Mouse (Mus musculus): ENCODE results near the gene Mgat1. TPM values are rescaled to one million over a fixed set of nuclear protein-coding genes. Genes with fewer than 3 reads are reported as not detected.

Mgat1 gene
- polyA plus RNA-seq, 1 experiment: 126 TPM

DNA sequence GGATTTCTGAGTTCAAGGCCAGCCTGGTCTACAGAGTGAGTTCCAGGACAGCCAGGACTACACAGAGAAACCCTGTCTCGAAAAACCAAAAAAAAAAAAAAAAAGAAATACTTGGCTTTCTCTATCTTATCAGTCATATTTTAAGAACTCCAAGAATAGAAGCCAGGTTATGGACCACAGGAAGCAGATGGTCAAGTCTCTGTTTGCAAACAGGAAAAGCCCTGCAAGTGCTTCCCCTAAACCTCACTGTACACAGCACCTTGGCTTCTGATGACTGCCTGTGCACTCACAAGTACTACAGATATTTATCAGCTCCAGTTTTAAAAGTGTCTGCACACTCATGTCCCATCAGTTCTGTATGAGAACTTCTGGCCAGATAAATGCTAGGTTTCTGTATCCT is 2.5 kb upstream of the Mgat1 start:
- DNase-seq (ENCODE audit: low read depth): no peak

DNA sequence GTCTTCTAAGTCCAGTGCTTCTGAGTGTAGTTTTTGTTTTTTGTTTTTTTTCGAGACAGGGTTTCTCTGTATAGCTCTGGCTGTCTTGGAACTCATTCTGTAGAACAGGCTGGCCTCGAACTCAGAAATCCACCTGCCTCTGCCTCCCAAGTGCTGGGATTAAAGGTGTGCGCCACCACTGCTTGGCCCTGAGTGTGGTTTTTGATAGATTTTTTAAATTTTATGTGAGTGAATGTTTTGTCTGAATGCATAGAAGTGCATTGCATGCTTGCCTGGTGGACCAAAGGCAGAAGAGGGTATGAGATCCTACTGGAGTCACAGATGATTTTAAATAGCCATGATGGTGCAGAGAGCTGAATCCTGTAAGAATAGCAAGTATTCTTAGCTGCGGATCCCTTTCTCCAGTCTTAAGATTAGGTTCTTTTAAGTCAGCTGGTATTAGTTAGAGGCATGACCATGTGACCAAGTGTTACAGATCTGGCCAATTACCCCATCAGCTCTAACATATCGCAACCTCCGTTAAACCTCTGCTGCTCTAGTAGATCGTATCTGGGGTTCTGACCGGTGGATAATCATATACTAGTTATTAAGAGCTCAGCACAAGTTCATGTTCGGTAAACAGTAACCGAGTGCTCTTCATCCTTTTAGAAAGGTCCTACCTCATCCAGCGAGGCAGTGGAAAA is 906 bp upstream of the Mgat1 start:
- no peak for DNase-seq (ENCODE audit: low read depth)

DNA sequence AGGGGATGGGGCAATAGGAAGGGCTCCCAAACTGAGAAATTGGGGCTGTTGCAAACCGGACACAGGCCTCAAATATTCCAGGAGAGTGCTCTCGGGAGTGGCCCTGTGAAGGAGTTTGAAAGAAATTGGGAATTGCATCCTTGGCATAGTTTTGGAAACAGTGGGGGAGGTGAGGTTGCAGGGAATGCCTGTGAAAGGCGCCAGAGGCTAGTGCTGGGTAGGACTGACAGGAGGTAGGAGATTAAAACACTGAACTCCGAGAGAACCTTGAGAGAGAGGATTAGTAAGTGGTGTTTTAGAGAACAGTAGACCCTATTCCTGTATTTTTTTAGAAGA is 572 bp downstream of the Mgat1 start:
- no peak for DNase-seq (ENCODE audit: low read depth)

DNA sequence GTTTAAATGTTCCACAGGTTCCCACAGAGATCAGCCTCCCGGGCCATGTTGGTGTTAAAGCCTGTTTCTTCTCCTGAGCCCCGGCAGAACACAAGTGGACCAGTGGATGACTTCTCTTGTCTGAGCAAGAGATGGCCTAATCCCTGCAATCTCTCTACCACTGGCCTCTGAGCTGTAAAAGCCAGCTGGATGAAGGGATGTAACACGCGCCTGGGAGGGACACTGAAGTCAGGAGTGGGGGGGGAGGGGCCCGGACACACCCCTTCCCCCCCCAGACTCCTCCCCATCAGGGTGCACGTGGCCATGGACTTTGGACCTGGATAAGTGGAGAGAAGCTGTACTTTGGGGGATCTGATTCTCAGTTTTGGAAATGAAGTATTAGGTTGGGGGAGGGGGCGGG is 1.2 kb downstream of the Mgat1 start:
- no peak for DNase-seq (ENCODE audit: low read depth)

DNA sequence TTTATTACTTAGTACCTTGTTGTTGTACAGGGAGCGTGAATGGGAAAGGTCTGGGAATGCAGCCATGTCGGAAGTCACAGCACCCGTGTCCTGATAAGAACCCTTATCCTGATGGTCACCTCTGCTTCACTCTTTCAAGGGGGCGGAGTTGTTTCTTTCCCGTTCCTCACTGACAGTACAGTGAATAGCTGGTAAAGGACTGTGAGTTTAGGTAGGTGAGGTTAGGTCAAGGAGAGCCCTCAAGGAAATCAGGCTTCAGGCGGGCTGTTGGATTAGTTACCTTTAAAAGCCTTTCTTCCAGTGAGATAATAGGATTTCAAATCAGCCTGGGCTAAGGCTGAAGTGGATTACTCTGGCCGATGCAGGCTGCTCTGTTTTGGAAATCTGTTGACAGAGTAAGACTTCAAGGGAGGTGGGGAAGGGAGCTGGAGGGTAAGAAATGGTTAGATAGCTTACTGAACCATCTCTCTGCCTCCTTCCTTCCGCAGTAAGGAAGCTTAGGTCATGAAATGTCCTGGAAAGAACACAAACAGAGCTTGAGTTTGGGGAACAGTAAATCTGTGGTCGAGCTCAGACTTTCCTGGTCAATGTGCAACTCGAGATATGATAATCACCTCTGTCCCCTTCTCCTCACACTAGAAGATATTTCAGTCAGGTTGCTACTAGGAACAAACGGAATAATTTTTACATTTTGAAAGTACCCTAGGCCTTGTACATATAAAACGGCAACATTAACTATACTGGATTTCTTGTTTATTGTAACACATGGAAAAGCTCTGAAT is 1.8 kb downstream of the Mgat1 start:
- DNase-seq (ENCODE audit: low read depth): no peak

DNA sequence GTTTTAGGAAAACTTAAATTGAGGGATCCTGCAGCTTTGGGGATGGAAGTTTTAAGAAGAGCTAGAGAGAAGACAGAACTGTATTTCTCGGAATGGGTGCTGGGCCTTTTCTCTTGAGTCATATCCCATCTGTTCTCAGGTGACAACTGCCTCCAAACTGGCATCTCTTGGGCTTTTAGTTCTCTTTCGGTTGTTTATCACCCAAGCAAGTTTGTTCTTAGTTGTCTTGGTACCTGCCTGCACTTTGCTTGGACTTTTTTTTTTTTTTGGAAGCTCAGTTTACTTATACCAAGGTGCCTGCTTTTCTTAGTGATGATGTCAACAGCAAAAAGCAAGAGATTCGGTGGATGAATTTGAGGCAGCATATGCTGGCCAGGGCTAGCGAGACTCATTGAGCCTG is 2.5 kb downstream of the Mgat1 start:
- DNase-seq (ENCODE audit: low read depth): no peak

DNA sequence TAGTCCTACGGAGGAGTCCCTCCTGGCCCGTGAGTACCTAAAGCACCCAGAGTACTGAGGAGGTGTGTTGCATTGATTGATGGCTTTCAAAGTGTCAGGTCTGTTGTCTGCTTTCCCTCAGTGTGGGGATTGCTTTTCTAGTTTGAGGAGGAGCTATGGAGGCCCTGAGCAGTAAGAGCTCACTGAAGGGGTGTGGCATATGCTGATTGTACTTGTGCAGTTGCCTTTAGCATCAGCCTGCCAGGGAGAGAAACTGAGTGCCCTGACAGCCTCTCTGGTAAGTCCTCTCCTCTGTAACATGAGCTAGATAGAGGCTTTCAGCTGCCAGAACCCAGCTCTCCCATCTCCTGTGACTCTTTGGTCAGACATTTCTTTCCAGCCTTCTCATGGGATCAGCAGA is 3.3 kb downstream of the Mgat1 start:
- DNase-seq (ENCODE audit: low read depth): no peak

DNA sequence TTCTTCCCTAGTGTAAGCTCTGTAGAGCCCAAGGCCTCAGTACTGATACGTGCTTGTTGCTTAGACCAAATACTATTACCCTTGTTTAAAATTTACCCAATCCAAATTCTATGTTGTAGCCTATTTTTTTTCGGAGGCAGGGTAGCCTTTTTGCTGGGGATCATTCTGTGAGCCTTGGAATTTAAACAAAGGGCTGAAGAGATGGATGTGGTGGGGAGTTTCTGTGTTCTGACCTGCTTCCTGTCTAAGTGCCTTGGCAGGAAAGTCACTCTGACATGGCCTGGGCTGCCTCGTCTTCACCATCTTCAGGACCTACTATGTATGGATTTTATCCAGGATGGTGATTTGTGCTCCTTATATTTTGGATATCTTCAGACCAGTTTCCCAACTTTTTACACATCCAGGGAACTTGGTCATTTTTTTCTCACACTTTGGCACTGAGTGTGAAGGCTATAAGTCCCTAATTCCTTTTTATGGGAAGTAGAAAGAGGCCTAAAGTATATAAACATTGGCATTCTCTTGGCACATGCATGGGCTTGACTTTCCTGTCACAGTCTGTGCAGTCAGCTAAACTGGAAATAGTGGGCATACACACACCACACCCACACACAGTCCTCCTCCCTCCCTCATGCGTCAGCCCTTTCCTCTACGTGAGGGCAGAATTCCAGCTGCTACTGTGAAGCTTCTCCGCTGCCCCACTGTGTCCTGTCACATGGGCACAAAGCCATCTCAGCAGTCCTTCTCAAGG is 4.4 kb downstream of the Mgat1 start:
- no peak for DNase-seq (ENCODE audit: low read depth)

DNA sequence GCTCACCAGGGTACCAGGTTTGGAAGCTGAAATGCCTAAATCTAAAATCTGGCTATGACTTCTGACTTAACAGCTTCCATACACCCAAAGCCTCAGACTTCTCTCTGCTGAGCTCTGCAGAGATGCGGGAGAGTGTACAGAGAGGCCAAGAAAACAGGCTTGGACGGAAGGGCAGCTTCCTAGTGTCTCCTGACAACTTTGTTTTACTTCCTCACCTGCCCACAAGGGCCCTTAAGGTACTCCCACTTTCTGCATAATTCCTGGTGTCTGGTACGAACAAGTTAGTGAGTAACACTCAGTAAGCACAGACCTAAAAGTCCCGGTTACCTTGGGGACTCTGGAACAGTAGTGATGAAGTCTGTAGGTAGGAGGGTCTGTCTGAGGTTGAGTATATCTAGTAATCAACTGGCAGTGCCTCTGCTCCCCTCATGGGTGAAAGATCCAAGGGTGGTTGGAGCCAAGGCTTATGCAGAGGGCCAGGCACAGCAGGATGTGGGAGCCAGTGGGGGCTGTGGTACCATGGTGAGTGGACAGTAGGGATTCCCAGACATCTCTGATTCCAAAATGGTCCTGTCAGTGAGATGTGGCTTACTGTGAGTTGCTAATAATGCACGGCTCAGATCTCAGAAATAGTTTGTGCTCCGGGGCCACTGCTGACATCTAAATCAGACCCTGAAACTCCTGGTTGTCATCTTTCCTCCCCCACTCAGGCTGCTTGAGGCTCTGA is 5.1 kb downstream of the Mgat1 start:
- DNase-seq (ENCODE audit: low read depth): no peak

DNA sequence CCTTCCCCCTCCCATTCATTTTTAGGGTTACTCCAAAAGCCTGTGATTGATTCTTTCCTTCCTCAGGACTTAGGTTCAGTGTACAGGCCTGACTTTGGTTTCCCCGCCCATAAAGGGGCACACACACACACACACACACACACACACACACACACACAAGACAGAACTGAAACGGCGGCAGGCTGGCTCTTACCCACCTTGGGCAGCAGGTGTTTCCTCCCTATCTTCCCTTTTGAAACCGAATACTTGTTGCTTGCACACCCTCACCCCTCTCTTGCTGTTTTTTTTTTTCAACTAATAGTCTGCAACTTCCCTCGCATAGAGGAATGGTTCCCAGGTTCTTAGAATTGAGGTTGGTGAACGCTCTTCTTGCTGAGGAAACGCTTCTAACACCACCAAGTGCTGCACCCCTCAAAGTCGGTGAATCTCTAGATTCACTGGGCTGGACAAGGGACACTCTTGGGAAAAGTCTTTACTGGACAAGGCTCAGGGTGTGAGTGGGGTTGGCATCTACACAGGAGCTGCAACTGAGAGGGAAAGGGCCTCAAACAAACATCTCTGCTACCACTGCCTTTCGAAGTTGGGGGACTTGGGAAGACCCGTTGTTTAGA is 5.9 kb downstream of the Mgat1 start:
- no peak for DNase-seq (ENCODE audit: low read depth)

DNA sequence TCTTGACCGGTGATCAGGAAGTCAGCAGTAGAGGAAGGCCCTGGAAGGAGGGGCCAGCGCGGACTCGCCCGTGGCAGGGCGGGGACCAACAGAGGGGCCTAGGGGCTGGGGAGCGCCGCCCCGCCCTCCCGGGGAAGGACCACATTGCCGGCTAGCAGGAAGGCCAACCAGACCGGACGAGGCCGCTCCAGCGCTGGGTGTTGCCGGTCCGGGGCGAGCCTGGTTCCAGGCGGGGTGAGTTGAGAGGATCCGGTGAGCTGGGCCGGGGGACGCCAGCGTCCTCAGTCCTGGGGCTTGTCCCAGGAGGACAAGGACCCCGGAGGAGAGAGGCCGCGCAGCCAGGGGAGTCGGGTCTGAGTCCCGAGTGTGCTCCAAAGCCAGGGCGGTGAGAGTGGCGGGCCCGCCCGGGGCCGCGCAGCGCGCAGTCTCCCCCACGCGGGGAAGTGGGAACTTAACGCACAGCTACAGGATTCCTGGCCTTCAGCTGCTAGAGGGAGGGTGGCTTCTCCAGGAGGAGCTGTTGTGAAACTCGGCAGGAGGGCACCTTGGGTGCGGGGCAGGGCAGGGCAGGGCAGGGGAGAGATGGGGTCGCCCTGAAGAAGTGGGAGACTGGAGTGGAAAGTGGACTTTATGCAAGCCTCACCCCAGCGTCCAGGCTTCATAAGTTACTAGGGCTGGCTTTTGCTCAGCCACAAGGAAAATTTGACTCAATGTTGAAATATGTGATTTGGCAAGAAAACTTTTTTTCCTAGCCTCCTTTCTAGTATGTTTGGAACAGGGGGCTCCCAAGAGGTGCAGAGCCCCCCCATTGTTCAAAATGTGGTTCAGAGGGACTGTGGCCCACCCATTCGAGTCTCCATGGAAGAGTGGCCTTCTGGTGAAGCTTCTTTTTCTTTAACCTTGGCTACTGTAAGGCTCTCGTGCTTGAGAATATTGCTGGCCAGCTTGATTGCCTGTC is 6.7 kb downstream of the Mgat1 start:
- DNase-seq (ENCODE audit: low read depth): no peak

DNA sequence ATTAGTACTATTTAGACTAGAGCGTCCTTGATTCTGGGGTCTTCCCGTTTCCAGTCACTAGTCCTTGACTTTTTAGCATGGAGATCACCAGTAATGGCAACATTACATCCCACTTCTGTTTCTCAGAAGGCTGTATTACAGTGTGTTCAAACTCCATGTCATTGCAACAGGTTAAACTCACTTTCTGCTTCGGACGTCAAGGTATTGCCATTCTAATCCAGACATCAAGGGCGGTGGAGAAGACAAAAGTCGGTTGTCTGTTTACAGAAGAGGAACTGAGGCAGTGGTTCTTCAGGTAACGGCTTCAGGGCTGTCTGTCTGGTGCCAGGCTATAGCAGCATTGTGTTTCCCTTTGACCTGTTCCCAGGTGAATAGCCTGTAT is 7.4 kb downstream of the Mgat1 start:
- no peak for DNase-seq (ENCODE audit: low read depth)

DNA sequence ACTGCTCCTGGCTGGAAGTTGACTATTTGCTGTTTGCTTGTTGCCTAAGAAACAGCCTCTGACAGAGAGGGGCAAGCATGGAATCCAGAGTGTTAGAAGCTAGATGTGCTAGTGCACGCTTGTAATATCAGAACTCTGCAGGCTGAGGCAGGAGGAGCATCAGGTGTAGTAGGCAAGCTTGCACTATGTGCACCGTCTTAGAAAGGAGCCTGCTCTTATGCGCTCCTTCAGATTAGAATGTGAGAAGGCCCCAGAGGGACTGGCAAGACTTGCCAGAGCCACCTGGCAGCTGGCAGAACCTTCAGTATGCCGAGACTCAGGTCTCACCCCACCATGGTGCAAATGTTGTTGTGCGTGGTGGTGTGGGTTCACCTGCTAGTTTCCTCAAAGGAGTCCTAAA is 8.1 kb downstream of the Mgat1 start:
- no peak for DNase-seq (ENCODE audit: low read depth)

DNA sequence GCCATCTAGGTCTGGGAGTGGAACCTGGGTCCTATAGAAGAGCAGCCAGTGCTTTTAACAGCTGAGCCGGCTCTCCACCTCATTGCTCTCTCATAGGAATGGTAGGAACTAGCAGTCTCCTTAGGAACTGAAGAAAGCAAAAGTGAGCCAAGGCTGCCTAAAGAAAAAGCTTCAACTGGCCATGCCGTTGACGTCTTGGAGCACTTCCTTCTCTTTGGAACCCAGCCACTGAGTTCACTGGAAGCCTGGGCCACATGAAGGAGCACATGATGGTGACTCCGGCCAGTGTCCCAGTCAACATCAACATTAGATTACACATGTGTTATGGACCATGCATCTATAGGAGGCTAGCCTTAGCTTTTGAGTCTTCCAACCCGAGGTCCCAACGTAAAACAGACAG is 9.0 kb downstream of the Mgat1 start:
- no peak for DNase-seq (ENCODE audit: low read depth)

DNA sequence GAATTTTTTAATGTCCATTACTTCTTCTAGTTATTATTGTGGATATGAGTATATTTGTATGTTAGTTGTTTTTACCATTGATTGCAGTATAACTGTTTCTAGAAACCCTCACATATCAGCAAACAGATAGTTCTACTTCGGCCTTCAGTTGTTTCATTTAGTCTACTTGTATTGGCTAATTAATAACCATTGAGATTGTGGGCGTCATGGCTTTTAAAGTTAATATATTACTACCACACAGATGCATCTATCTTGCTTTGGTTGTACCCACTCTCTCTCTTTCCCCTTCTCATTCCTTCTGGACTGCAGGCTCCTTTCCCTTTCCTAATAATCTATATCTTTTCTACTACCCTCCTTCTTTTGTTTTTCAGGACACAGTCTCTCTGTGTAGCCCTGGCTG is 15.3 kb downstream of the Mgat1 start:
- no peak for DNase-seq (ENCODE audit: low read depth)

DNA sequence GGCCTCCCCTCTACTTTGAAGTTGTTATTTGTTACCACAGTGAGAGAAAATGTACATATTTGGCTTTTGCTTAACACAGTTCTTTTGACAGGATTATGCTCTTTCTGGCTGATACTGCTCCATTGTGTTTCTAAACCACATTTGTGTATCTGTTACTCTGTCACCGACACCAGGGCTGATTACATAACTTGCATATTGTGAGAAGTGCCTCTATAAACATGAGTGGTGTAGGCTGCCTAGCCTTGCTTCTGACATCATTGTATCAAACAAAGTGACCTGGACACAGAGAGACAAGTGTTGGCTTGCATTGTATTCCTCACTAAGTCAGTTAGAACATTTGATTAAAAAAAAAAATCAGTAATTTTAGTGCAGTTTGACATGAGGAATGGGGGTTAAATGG is 15.8 kb downstream of the Mgat1 start:
- DNase-seq (ENCODE audit: low read depth): no peak

DNA sequence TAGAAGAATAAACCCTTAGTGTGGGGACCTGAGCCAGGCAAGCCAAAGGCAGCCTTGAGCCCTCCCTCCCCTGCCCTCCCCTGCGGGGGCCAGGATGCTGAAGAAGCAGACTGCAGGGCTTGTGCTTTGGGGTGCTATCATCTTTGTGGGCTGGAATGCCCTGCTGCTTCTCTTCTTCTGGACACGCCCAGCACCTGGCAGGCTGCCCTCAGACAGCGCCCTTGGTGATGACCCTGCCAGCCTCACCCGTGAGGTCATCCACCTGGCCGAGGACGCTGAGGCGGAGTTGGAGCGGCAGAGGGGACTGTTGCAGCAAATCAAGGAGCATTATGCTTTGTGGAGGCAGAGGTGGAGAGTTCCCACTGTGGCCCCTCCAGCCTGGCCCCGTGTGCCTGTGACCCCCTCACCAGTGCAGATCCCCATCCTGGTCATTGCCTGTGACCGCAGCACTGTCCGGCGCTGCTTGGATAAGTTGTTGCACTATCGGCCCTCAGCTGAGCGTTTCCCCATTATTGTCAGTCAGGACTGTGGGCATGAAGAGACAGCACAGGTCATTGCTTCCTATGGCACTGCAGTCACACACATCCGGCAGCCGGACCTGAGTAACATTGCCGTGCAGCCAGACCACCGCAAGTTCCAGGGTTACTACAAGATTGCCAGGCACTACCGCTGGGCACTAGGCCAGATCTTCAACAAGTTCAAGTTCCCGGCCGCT is 16.8 kb downstream of the Mgat1 start:
- no peak for DNase-seq (ENCODE audit: low read depth)

DNA sequence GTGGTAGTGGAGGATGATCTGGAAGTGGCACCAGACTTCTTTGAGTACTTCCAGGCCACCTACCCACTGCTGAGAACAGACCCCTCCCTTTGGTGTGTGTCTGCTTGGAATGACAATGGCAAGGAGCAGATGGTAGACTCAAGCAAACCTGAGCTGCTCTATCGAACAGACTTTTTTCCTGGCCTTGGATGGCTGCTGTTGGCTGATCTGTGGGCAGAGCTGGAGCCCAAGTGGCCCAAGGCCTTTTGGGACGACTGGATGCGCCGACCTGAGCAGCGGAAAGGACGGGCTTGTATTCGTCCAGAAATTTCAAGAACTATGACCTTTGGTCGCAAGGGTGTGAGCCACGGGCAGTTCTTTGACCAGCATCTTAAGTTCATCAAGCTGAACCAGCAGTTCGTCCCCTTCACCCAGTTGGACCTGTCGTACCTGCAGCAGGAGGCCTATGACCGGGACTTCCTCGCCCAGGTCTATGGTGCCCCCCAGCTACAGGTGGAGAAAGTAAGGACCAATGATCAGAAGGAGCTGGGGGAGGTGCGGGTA is 17.4 kb downstream of the Mgat1 start:
- DNase-seq (ENCODE audit: low read depth): no peak

DNA sequence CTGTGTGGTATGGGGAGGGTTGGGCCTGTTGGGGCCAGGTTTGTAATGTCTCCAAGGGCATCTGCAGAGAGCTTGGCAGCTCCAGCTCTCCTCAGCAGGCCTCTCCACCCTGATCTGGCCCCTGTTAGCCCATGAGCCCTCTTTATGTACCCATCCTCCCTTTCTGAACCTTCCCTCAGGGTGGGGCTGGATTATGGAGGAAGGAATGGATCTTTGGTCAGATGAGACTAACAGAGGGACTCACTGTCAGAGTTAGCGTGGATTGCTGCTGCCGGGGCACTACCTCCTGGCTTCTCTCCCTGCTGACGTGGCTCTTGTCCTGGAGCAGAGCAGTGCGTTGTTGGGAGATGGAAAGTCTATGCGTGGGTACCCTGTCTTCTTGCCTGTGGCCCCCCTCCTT is 18.3 kb downstream of the Mgat1 start:
- no peak for DNase-seq (ENCODE audit: low read depth)

DNA sequence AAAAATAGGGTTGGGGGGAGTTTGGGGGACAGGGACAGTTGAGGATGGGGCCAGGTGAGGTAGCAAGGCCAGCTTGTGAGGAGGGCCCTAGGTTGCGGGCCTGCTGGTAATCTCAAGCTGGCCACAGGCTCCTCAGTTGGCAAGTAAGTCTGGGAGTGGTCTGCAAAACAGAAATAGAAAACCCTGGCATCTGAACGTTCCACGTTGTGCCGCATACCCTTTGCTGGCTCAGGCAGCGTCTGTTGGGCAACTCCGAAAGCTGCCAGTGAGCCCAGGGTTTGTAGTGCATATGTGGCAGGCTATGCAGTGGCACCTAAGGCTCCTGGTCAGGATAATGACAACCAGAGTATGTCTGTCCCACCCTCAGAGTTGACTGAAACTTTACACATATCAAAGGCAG is 19.2 kb downstream of the Mgat1 start:
- DNase-seq (ENCODE audit: low read depth): no peak
